Mouse (Mus musculus) ovary, postnatal 14 days (tissue): Measurements from ENCODE around the gene Efnb2.

ENCODE experiments used
- DNase-seq: peaks from one replicate; pipeline ENCODE4 v3.0.0; 2022; ENCODE audit warnings: low spot score

Gene Efnb2

DNA sequence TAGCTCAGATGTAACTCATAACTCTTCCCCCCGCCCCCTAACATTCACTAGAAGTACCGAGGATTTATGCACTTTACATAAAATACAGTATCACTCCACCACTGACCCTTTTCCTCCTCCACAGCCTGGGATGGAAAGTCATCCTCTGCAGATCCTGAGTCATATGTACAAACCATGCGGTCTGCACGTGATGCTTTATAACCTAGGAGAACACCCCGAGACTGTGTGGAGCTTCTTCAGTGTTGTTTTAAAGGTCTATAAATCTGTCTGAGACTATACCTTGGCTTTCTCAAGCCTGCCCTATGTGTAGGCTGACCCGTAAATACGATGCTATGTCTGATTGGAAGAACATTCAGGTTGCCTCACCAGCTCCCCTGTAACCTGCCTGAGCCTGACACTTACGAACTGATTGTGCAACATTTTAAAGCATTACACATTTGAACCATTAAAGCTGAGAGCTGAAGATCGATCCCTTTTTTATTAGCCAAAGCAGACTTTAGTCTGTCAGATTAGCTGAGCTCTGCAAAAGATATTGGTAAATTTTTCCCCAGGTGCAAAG, 92.7 kb downstream of the Efnb2 start:
- no peak for DNase-seq
